Mouse (Mus musculus) spleen, adult 12 weeks (tissue): ENCODE results near the gene Stat3.
A peak's percentile ranks its signal among the peaks of the same experiment; 100 is the strongest.

Source experiments
- DNase-seq: peaks from one replicate; pipeline ENCODE4 v3.0.0; 2022; ENCODE audit warnings: low spot score

Gene Stat3

GRCm38 (mm10) chr11:100963647-100964046 lies 24.3 kb upstream of the Stat3 start:
- no peak for DNase-seq

- no peak for DNase-seq
Observed at GRCm38 (mm10) chr11:100962371-100962911, 23.1 kb upstream of the Stat3 start.

DNA sequence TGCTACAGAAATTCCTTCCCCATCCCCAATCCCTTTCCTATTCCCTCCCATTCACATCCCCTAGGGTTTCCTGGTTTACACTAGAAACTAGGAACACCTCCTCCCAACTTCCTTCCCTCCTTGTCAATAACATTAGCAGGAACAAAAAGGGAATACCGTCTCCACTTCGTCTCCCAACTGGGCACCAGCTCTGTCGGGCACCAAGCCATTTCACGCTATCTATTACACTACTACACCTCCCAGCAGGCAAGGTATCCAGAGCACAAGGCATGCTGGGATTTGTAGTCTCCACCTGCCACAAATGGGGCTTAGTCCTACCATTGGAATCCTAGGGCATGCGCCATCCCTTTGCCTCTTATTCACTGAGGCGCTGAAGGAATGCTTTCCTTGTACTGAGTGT lies 21.2 kb upstream of the Stat3 start:
- no peak for DNase-seq

DNA sequence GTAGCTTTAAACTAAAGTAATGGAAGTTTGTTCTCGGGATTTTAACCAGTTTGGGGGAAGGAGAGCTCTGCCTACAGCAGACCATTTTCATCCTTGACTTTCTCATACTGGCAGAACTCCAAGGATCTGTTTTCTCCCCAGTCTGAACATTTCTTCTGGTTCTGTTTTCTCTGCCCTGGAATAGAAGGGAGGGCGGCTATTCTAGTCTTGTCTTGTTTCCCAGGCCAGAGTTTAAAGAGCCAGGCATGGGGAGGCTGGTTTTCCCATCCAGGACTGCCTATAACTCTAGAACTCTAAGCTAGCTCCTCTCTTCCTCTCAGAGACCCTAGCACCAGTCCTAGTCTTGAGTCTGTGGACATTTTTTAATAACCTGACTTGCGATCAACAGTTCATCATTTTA lies 20.5 kb upstream of the Stat3 start:
- DNase-seq: no peak

GRCm38 (mm10) chr11:100959464-100959810 lies 20.1 kb upstream of the Stat3 start:
- peak; percentile 43 for DNase-seq

GRCm38 (mm10) chr11:100958613-100959463 lies 19.5 kb upstream of the Stat3 start:
- DNase-seq: no peak

DNA sequence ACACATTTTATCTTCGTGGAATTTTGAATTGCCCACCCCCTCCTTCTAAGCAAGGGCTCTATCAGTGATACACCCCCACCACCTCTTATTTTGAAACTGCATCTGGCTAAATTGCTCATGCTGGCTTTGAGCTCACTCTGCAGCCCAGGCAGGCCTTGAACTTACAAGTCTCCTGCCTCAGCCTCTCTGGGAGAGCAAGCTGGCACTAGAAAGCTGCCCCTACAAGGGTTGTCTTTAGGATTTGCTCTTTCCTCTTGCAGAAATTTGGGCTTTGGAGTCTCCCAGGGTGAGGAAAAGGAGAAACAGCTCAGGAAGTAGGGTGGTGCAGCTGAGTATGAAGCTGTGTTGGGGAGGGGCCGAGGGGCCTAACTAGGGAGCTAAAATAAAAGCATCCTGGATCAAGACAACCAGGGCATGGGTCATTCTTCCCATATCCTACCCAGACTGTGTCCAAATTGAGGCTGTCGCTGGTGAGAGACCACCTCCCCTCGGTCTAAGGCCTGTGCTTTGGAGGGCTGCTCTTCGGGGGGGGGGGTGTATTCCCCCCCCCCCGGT lies 18.7 kb upstream of the Stat3 start:
- DNase-seq: no peak

DNA sequence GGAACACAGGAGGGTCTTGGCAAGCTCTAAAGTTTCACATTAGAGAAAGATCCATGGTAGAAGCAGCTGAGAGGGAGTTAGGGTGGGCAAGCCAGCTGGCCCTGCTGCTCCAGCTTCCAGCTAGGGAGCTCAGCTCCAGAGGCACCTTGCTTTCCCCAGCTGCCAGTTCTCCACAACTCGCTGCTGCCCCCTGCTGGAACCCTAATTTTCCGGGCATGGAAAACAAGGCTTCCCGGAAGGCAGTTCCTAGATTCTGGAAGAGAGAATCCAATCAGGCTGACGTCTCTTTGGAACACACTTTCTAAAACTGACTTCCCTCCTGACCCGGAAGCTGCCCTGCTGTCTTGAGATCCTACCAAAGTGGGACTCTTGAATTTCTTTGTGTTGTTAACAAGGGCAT lies 17.9 kb upstream of the Stat3 start:
- peak; percentile 70 for DNase-seq

GRCm38 (mm10) chr11:100949540-100949939 lies 10.2 kb upstream of the Stat3 start:
- DNase-seq: no peak

DNA sequence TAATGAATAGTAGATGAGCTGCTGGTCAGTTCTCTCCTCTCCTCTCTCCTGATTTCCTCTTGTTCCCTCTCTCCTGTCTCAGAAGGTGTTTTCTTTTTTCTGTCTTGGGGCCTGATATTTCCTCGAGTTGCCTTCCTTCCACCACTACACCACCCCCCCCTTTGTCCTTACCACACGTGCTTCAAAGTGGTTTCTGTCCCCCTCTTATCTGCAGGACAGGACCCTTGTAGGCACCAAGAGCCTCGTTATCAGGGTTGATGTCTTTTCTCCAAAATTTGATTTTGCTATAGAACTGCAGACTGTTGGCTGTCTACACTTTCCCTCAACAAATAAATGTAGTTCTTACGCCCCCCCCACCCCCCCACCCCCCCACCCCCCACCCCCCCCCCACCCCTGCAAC lies 9.0 kb upstream of the Stat3 start:
- DNase-seq: no peak

DNA sequence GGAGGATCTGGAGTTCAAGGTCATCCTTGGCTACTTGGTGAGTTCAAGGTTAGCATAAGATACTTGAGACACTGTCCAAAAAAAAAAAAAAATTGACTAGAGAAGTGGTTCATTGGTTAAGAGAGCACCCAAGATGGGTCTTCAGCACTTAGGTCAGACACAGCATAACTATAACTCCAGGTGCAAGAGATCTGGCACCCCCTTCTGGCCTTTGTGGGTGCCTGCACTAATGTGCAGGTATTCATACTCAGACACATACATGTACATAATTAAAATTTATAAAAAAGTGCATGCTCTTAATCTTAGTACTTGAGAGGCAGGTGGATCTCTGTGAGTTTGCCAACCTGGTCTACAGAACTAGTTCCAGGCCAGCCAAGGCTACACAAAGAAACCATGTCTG lies 8.2 kb upstream of the Stat3 start:
- DNase-seq: no peak

DNA sequence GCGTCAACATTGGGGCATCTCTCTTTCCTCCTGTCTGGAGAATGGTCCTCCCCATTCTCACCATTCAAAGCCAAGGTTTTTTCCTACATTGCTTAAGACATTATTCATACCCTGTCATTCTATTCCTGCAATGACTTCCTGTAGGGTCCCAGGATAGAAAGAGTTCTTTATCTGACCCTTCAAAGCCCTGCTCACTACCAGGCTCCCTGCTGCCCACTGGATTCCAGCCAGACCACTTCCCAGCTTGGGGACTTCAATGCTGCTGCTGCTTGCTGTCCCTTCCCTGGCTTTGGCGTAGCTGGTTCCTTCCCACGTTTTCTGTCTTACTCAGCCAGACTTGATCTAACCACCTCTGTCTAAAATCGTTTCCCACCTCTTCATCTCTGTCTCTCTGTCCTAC lies 7.5 kb upstream of the Stat3 start:
- DNase-seq: no peak

GRCm38 (mm10) chr11:100942388-100942787 lies 3.0 kb upstream of the Stat3 start:
- DNase-seq: no peak

DNA sequence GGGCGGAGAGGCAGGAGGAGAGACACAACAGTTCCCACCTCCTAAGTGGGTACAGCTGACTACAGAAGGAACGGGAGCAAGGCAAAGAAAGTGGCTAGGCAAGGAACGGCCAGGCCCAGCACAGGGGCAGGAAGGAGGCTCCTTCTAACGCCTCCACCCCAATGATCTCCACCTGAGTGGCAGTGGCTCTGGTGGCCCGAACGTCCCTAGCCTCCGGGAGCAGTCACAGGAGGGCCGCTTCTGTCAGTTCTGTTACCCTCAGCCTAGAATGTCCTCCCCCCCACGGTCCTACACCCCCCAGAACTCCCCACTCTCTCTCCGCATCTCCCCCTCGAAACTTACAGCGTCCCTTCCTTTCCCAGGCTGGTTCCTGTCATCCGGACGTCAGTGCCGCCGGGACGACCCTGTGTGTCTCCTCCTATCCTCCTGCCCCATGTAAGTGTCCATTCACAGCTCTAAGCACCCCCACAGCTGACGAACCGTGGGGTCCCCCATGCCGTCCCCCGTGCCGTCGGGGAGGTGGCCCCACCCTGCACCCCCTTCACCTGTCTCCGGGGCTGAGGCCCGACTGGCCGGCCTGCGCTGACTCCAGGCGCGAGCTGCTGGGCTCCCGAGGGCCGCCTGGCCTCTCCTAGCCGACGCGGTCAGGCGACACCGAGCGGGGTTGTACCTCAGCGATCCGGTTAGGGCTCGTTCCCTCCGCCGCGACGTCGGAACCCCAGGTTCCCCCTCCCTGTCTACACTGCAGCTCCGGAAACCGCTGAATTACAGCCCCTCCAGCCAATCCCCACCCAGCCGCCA lies 429 bp downstream of the Stat3 start:
- DNase-seq: no peak

DNA sequence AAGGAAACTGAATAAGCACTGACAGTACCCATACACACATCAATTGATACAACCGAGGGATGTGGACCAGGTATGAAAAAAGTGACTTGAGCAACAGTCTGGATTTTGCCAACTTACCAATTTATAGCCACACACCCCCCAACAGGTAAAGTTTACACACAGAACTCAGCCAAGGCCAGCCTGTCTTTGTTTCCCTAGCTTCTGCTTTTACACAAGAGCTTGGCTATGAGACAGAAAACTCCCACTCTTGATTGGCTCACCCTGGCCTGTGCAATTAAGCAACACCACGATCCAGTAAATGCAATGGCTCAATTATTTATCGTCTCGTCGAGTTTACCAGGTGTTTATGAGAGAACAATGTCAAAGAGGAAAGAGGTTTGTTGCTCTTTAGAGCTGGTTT lies 1.2 kb downstream of the Stat3 start:
- no peak for DNase-seq

DNA sequence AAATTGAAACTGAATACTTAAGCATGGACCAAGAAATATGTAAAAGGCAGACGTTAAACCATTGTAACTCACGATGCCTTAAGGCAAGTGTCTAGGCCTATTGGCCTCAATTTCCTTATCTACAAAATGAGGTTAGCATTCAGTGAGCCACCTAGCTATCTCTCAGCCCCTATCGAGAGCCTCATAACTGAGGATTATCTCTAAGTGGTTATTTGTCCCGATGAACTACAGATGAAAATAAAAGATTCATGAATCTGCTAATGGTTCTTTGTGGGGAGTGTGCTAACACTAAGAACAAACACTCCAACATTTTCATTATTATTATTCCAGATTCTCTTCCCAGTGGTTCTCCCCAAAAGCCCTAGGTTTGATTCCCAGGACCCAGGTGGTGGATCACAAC lies 2.0 kb downstream of the Stat3 start:
- no peak for DNase-seq

DNA sequence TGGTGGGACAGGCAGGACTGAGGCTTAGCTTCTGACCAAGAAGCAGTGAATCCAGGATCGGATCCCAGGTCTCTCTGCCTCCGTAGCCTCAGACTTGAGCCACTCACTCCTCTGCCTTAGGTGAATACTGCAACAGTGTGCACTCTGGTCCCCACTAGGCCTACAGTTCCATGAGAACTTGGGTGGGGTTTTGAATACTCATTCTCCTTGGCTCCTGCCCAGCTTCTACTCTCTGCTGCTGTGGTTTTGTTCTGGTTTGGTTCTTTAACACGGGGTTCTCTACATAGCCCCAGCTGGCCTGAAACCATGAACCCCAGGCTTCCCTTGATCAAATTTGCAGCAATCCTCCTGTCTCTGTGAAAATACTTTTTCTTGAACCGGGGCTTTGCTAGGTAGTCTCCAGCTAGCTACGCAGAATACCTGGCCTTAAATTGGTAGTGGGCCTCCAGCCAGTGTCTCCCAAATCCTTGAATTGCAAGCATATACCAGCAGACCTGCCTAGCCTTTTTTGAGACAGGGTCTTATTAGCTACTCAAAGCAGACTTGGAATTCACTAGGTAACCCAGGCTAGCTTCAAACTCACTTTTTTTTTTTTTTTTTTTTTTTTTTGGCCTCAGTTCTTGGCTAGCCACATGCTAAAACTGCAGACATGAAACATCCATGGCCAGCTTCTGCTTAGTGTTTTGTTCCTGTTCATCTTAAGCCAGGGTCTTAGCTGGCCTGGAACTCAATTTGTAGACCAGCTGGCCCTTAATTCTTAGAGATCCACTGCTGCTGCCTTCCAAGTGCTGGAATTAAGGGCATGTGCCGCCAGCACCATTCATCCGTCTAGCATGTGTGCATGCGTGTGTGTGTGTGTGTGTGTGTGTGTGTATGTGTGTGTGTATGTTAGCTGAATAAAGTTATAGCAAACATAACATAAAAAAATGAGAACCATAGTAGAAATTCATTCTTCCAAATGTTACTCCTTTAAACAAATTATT lies 3.7 kb downstream of the Stat3 start:
- peak; percentile 21 for DNase-seq

DNA sequence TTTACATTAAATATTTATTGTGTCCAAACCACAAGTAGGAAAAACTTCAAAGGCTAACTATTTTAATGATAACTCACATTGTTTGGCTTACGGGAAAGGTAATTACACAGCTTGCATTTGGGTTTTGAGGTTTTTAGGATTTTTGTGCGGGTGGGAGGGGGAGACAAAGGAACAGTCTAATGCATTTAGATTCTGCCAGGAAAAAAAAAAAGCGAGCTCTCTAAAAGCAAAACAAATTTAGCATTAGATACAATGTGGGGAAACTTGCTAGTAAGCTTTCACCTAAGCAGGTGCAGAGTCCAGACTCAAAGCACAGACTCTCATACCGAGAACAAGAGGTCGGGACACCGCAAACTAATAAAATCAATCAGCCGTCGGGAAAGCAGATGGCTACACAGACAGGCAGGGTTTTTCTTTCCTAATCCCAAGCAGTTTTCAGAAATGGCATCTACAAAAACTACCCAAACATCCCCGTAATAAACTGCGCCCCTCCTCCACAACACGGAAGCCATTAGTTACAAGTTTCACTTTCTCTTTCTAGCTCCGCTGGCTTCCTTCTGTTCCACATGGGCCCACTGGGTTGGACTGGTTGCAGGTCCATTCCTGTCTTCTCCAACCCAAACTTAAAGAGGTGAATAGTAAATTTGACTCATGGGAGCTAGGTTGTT lies 8.0 kb downstream of the Stat3 start:
- peak; percentile 37 for DNase-seq

- DNase-seq: no peak
Observed at GRCm38 (mm10) chr11:100930611-100931010, 8.7 kb downstream of the Stat3 start.

DNA sequence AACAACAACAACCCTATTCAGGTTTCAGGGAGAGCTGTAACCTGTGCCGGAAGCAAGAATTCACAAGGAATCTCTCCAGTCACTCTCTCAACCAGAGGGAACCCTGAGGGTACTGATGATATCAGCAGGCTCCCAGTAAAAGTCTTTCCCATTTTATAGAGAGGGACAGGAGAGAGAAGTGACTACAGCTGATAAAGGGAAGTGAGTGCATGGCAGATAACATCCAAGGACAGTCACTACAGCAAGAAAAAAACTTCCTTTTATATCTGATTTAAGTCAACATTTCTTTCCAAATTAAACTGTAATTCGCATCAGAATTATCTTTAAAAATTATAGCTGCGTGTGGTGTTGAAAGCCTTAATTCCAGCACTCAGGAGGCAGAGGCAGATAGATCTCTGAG lies 12.0 kb downstream of the Stat3 start:
- no peak for DNase-seq

DNA sequence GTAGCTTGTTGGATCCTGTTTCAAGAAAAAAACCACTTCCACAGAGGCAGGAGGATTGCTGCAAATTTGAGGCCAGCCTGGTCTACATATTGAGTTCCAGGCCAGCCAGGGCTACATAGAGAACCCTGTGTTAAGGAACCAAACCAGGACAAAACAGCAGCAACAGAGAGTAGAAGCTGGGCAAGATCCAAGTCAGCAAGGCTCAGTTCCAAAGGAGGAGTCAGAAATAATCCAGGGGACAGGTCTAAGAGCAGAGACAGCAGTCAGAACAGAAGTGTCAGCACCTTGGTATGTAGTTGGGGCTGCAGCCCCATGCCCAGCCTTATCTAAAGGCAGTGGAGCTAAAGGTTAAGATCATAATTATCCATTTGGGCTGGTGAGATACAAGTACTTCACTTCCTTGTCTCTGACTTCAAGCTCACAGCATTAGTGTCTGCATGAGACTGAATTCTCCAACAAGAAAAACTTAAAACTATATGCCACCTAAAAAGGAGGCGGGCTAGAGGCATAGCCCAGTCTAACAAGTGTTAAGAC lies 14.9 kb downstream of the Stat3 start:
- DNase-seq: no peak
